Mouse (Mus musculus): ENCODE measurements around the gene Gm10964.

- no peak for TF ChIP-seq CTCF (IDR thresholded peaks at IDR 0.05; ENCODE audit: low read depth)
- TF ChIP-seq EP300 (optimal IDR thresholded peaks at IDR 0.05): no peak
Observed at GRCm38 (mm10) chr3:103751558-103751957, 12.4 kb downstream of the Gm10964 start.
